Mouse (Mus musculus) limb, embryonic 11.5 days (tissue): ENCODE data around the gene Jam2. TPM values are rescaled to one million over a fixed set of nuclear protein-coding genes. Genes with fewer than 3 reads are reported as not detected.

Experiments
- ATAC-seq: fragments of 200-750 bp; cut with Nextera tagmentation; 2 replicates; pipeline ENCODE4 v1.8.0; 2017; ENCODE audit warnings: low read depth; ENCODE audit not compliant: insufficient number of reproducible peaks, low FRiP score, low TSS enrichment
- DNase-seq: peaks from one replicate; pipeline ENCODE4 v3.0.0-alpha.2; 2015; ENCODE audit warnings: low spot score
- H3K27ac ChIP-seq: fragments of 300-500 bp; sonication (generic); replicated peaks from 2 replicates; pipeline ENCODE4 v1.5.1; 2014; ENCODE audit warnings: low read depth, mild to moderate bottlenecking, low read length
- H3K27me3 ChIP-seq: fragments of 300-500 bp; sonication (generic); 2 replicates; pipeline ENCODE4 v1.6.1; 2014; ENCODE audit warnings: mild to moderate bottlenecking, low read length, mixed read lengths; ENCODE audit not compliant: control insufficient read depth, insufficient read depth
- H3K36me3 ChIP-seq: fragments of 300-500 bp; sonication (generic); 2 replicates; pipeline ENCODE4 v1.6.1; 2014; ENCODE audit warnings: mild to moderate bottlenecking, low read length, moderate library complexity, mixed read lengths; ENCODE audit not compliant: control insufficient read depth, insufficient read depth
- H3K4me1 ChIP-seq: fragments of 300-500 bp; sonication (generic); 2 replicates; pipeline ENCODE4 v1.6.1; 2014; ENCODE audit warnings: low read length, mixed read lengths; ENCODE audit not compliant: control insufficient read depth, insufficient read depth
- H3K4me2 ChIP-seq: fragments of 300-500 bp; sonication (generic); 2 replicates; pipeline ENCODE4 v1.6.1; 2014; ENCODE audit warnings: low read depth, mild to moderate bottlenecking, moderate library complexity; ENCODE audit not compliant: severe bottlenecking
- H3K4me3 ChIP-seq: fragments of 300-500 bp; sonication (generic); 2 replicates; pipeline ENCODE4 v1.5.1; 2014; ENCODE audit warnings: low read depth, low read length
- H3K9ac ChIP-seq: fragments of 300-500 bp; sonication (generic); 2 replicates; pipeline ENCODE4 v1.6.1; 2014; ENCODE audit warnings: mild to moderate bottlenecking, low read length
- H3K9me3 ChIP-seq: fragments of 300-500 bp; sonication (generic); 2 replicates; pipeline ENCODE4 v1.6.1; 2016; ENCODE audit warnings: low read length; ENCODE audit not compliant: control insufficient read depth
- WGBS: fragments of 180-500 bp; shearing (Covaris S2); extraction: QIAGEN DNeasy Blood & Tissue Kit; methylation state at CpG from one replicate; pipeline ENCODE4 v1.1.7; 2014; 5-methylcytosine and 5-hydroxymethylcytosine counted together
- polyA plus RNA-seq: library from polyadenylated mRNA; unstranded; fragments of >200 nt; fragmentation: Nextera tagmentation; extraction: Ambion mirVana; gene quantifications from 2 replicates; pipeline ENCODE4 v1.2.1, GENCODE M21; 2014

The Jam2 gene
- polyA plus RNA-seq, 1 experiment from 2014 or later, result 2.8 TPM

GRCm38 (mm10) chr16:84795337-84795736 is 21.4 kb downstream of the Jam2 start:
- 70% methylated on average over 3 of the region's 3 CpGs for WGBS
- ATAC-seq, result no peak
- H3K27ac ChIP-seq, result no peak overlapping the region

GRCm38 (mm10) chr16:84796678-84797077 is 22.8 kb downstream of the Jam2 start:
- H3K9me3 ChIP-seq, result no peaks in the 10 kb centered on the region
- no peak overlapping the region for H3K4me3 ChIP-seq
- 85% methylated on average over 9 of the region's 9 CpGs for WGBS
- no peak for ATAC-seq
- no peaks in the 10 kb centered on the region for H3K36me3 ChIP-seq
- DNase-seq, result no peak
- H3K4me1 ChIP-seq, result no peaks in the 10 kb centered on the region
- H3K27ac ChIP-seq, result no peak overlapping the region
- H3K9ac ChIP-seq, result no peak overlapping the region
- H3K4me2 ChIP-seq, result no peak overlapping the region
- no peaks in the 10 kb centered on the region for H3K27me3 ChIP-seq

More at GRCm38 (mm10) chr16:84795337-84795736, 21.4 kb downstream of the Jam2 start:
- Histone ChIP-seq H3K27me3 (no peaks in the 10 kb centered on the region), H3K36me3 (no peaks in the 10 kb centered on the region), H3K4me3 (no peak overlapping the region), H3K4me2 (no peak overlapping the region), H3K4me1 (no peaks in the 10 kb centered on the region), H3K9me3 (no peaks in the 10 kb centered on the region), H3K9ac (no peak overlapping the region)
- no peak for DNase-seq

GRCm38 (mm10) chr16:84800038-84800437 is 26.1 kb downstream of the Jam2 start:
- DNase-seq (no peak), ATAC-seq (no peak)
- 97% methylated on average over 1 of the region's 2 CpGs for WGBS
- no peak overlapping the region for H3K4me3 ChIP-seq
- H3K36me3 ChIP-seq, result no peaks in the 10 kb centered on the region
- H3K27me3 ChIP-seq, result no peaks in the 10 kb centered on the region
- H3K9ac ChIP-seq, result no peak overlapping the region
- no peak overlapping the region for H3K27ac ChIP-seq
- H3K4me1 ChIP-seq, result no peaks in the 10 kb centered on the region
- no peak overlapping the region for H3K4me2 ChIP-seq
- no peaks in the 10 kb centered on the region for H3K9me3 ChIP-seq

DNA sequence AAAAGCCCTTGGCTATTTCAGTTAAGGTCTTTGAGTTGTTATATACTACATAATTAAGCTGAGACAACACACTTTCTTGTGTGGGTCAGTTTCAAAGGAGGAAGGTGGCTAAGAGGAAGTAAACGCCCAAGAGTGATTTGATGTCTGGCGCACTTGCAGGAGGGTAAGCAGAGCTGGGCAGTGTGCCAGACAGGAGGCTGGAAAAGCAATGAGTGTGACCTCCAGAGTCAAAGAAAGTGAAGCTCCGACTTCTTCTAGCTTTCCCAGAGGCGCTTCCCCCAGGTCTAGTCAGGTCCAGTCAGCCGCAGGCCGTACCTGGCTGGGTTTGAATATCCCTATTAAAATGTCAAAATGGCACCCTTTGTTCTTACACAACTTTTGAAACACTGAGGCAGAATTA is 28.3 kb downstream of the Jam2 start:
- no peak for ATAC-seq
- H3K9me3 ChIP-seq, result no peaks in the 10 kb centered on the region

GRCm38 (mm10) chr16:84804866-84805265 is 30.9 kb downstream of the Jam2 start:
- H3K4me1 ChIP-seq, result no peaks in the 10 kb centered on the region
- no peaks in the 10 kb centered on the region for H3K36me3 ChIP-seq
- no peak overlapping the region for H3K4me2 ChIP-seq
- H3K27ac ChIP-seq, result no peak overlapping the region
- ATAC-seq (no peak), DNase-seq (no peak)
- no peak overlapping the region for H3K9ac ChIP-seq
- no peak overlapping the region for H3K4me3 ChIP-seq
- H3K27me3 ChIP-seq, result no peaks in the 10 kb centered on the region
- 68% methylated on average over 5 of the region's 5 CpGs for WGBS
- H3K9me3 ChIP-seq, result no peaks in the 10 kb centered on the region

More for the DNA sequence above, 28.3 kb downstream of the Jam2 start:
- Histone ChIP-seq H3K4me3 (no peak overlapping the region), H3K9ac (no peak overlapping the region), H3K36me3 (no peaks in the 10 kb centered on the region), H3K27me3 (no peaks in the 10 kb centered on the region), H3K27ac (no peak overlapping the region), H3K4me2 (no peak overlapping the region), H3K4me1 (no peaks in the 10 kb centered on the region)
- DNase-seq, result no peak
- 75% methylated on average over 6 of the region's 6 CpGs for WGBS

GRCm38 (mm10) chr16:84806175-84806574 is 32.3 kb downstream of the Jam2 start:
- no peaks in the 10 kb centered on the region for H3K36me3 ChIP-seq
- H3K4me2 ChIP-seq, result no peak overlapping the region
- WGBS, result 96% methylated on average over 3 of the region's 3 CpGs
- ATAC-seq (no peak), DNase-seq (no peak)
- H3K9ac ChIP-seq, result no peak overlapping the region
- no peaks in the 10 kb centered on the region for H3K9me3 ChIP-seq
- H3K4me1 ChIP-seq, result no peaks in the 10 kb centered on the region
- H3K27me3 ChIP-seq, result no peaks in the 10 kb centered on the region
- no peak overlapping the region for H3K4me3 ChIP-seq
- H3K27ac ChIP-seq, result no peak overlapping the region

DNA sequence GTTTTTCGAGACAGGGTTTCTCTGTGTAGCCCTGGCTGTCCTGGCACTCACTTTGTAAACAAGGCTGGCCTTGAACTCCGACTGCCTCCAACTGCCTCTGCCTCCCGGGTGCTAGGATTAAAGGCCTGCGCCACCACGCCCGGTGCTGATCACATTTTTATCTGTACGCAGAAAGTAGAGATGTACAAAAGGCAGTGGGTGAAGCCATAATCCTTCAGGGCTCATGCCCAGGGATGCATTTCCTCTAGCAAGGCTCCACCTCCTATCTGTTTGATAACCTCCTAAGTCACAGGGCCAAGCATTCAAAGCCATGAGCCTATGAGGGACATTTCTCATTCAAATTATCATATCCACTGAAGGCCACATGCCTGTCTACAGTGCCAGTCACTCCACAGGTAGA is 34.0 kb downstream of the Jam2 start:
- Histone ChIP-seq H3K27ac (no peak overlapping the region), H3K9ac (no peak overlapping the region), H3K9me3 (no peaks in the 10 kb centered on the region), H3K4me3 (no peak overlapping the region), H3K4me2 (no peak overlapping the region), H3K36me3 (no peaks in the 10 kb centered on the region), H3K4me1 (no peaks in the 10 kb centered on the region), H3K27me3 (no peaks in the 10 kb centered on the region)
- no peak for DNase-seq
- WGBS, result 94% methylated on average over 7 of the region's 7 CpGs
- ATAC-seq, result no peak

DNA sequence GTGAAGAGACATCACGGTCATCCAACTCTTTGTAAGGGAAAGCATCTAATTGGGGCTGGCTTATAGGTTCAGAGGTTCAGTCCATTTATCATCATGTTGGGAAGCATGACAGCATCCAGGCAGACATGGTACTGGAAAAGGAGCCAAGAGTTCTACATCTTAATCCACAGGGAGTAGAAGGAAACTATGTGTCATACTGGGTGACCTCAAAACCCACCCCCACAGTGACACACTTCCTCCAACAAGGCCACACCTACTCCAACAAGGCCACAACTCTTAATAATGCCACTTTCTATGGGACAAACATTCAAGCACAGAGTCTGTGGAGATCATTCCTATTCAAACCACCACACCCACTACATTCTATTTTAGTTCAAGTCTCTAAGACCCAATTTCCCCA is 36.3 kb downstream of the Jam2 start:
- 97% methylated on average over 1 of the region's 1 CpGs for WGBS
- Histone ChIP-seq H3K27ac (no peak overlapping the region), H3K9ac (no peak overlapping the region), H3K9me3 (no peaks in the 10 kb centered on the region), H3K4me1 (no peaks in the 10 kb centered on the region), H3K27me3 (no peaks in the 10 kb centered on the region), H3K4me3 (no peak overlapping the region), H3K4me2 (no peak overlapping the region), H3K36me3 (no peaks in the 10 kb centered on the region)
- DNase-seq (no peak), ATAC-seq (no peak)

DNA sequence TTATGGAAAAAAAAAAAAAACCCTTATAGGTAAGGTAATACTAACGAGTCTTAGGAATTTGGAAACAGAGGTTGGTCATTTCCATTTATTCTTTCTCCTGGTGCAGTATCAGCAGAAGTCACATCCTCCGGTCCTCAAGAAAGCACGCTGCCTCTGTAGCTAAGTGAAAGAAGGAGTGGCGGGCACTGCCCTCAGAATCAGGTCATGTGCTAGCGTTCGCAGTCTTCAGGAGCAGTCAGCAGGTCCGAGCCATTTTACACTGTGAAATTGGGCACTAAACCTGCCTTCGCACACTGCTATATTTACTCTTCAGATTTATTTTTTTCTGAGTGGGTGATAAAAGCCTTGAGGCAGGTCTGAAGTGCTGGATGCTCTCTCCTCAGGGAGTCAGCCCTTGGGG is 39.9 kb downstream of the Jam2 start:
- no peaks in the 10 kb centered on the region for H3K9me3 ChIP-seq
- 83% methylated on average over 8 of the region's 8 CpGs for WGBS
- DNase-seq, result no peak
- no peak overlapping the region for H3K4me3 ChIP-seq
- no peak overlapping the region for H3K27ac ChIP-seq
- no peaks in the 10 kb centered on the region for H3K4me1 ChIP-seq
- H3K36me3 ChIP-seq, result no peaks in the 10 kb centered on the region
- H3K4me2 ChIP-seq, result no peak overlapping the region
- H3K9ac ChIP-seq, result no peak overlapping the region
- ATAC-seq, result no peak
- H3K27me3 ChIP-seq, result no peaks in the 10 kb centered on the region
